Mouse (Mus musculus) stomach, embryonic 14.5 days (tissue): ENCODE measurements around the gene Ccl28. TPM values are rescaled to one million over a fixed set of nuclear protein-coding genes. Genes with fewer than 3 reads are reported as not detected.
A peak's percentile ranks its signal among the peaks of the same experiment; 100 is the strongest.
"Not testable (repeated sequence)": the region's sequence is repeated elsewhere in the genome, so short reads cannot be mapped to it uniquely, and the experiment has no call there.

Source experiments
- ATAC-seq: fragments of 200-750 bp; cut with Nextera tagmentation; 2 replicates; pipeline ENCODE4 v1.8.0; 2017; ENCODE audit warnings: low read depth, moderate TSS enrichment; ENCODE audit not compliant: insufficient number of reproducible peaks, insufficient read depth, low FRiP score
- H3K27ac ChIP-seq: fragments of 300-500 bp; sonication (generic); 2 replicates; pipeline ENCODE4 v1.5.1; 2014; ENCODE audit warnings: mild to moderate bottlenecking, low read length, moderate library complexity, mixed read lengths
- H3K27me3 ChIP-seq: fragments of 300-500 bp; sonication (generic); 2 replicates; pipeline ENCODE4 v1.6.1; 2014; ENCODE audit warnings: low read length, control low read depth, mixed read lengths; ENCODE audit not compliant: control insufficient read depth, insufficient read depth
- H3K36me3 ChIP-seq: fragments of 300-500 bp; sonication (generic); 2 replicates; pipeline ENCODE4 v1.6.1; 2014; ENCODE audit warnings: mild to moderate bottlenecking, control low read depth, low read length, moderate library complexity, mixed read lengths; ENCODE audit not compliant: control insufficient read depth, insufficient read depth
- H3K4me1 ChIP-seq: fragments of 300-500 bp; sonication (generic); 2 replicates; pipeline ENCODE4 v1.6.1; 2014; ENCODE audit warnings: low read length, control low read depth, mixed read lengths; ENCODE audit not compliant: control insufficient read depth, insufficient read depth
- H3K4me2 ChIP-seq: fragments of 300-500 bp; sonication (generic); replicated peaks from 2 replicates; pipeline ENCODE4 v1.6.1; 2014; ENCODE audit warnings: low read depth, low read length, control low read depth
- H3K4me3 ChIP-seq: fragments of 300-500 bp; sonication (generic); 2 replicates; pipeline ENCODE4 v1.5.1; 2014; ENCODE audit warnings: low read depth, low read length, control low read depth
- H3K9ac ChIP-seq: fragments of 300-500 bp; sonication (generic); replicated peaks from 2 replicates; pipeline ENCODE4 v1.6.1; 2014; ENCODE audit warnings: low read depth, mild to moderate bottlenecking, control low read depth, low read length, moderate library complexity, mixed read lengths
- H3K9me3 ChIP-seq: fragments of 300-500 bp; sonication (generic); 2 replicates; pipeline ENCODE4 v1.6.1; 2016; ENCODE audit warnings: low read depth, low read length, control low read depth; ENCODE audit not compliant: control insufficient read depth
- WGBS: fragments of 180-500 bp; shearing (Covaris S2); extraction: QIAGEN DNeasy Blood & Tissue Kit; methylation state at CpG from one replicate; pipeline ENCODE4 v1.1.7; 2014; 5-methylcytosine and 5-hydroxymethylcytosine counted together
- polyA plus RNA-seq: library from polyadenylated mRNA; unstranded; fragments of >200 nt; fragmentation: Nextera tagmentation; extraction: Ambion mirVana; gene quantifications from 2 replicates; pipeline ENCODE4 v1.2.1, GENCODE M21; 2014

Gene Ccl28
- 0.09 and 0.15 TPM in 2 replicates for polyA plus RNA-seq

DNA sequence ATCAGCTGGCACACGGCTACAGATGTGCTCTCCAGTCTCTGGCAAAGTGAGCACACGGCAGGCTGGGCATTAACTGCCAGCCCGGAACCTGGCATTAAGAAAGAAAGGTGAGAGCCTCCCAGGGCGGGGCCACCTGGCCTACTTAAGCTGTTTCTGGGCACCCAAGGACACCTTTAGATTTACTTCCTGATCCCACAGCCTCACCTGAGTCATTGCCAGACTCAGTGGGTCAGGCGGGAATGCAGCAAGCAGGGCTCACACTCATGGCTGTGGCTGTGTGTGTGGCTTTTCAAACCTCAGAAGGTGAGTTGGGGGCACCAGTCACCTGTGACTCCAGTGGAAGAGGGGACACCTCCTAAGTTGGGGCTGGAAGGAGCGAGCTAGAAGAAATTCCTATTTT lies at the start of gene Ccl28:
TSS of gene Ccl28 (plus strand) at position 186 of the 400 bp plus-strand sequence.
- ATAC-seq = no peak

DNA sequence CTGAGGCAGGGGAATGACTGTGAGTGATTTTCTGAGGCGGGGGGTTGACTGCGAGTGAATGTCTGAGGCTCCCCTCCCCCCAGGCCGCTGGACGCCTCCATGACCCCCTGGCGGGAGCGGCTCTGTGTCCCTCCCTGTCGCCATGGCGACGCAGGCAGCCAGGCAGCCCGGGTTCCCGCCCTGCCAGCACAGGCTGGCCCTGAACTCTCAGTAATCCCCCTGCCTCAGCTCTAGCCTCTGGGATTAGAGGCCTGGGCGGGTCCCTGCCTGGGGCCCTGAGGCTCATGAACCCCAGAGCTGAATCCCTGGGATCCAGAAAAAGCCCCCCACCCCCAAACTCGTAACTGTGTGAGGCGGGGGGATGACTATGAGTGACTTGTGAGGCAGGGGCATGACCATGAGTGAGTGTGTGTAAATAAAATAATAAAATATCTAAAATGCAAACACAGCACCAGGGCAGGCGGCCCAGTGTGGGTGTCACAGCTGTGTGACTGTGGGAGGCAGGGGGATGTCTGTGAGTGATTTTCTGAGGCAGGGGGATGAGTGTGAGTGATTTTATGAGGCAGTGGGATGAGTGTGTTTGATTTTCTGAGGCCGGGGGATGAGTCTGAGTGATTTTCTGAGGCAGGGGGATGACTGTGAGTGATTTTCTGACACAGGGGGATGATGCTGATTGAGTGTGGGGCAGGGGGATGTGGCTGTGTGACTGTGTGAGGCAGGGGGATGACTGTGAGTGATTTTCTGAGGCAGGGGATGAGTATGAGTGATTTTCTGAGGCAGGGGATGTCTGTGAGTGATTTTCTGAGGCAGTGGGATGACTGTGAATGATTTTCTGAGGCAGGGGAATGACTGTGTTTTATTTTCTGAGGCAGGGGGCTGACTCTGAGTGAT lies 27.1 kb upstream of the Ccl28 start:
- not testable (repeated sequence) for H3K27ac ChIP-seq, H3K36me3 ChIP-seq, H3K4me3 ChIP-seq, H3K27me3 ChIP-seq, H3K4me1 ChIP-seq, H3K9ac ChIP-seq, H3K4me2 ChIP-seq
- H3K9me3 ChIP-seq = peaks cover 19% of the 10 kb centered on the region
- ATAC-seq = peak; percentile 92
- 71% methylated on average over 14 of the region's 16 CpGs for WGBS

More for the DNA sequence above, at the start of gene Ccl28:
- Histone ChIP-seq H3K9me3 (no peaks in the 10 kb centered on the region), H3K36me3 (no peaks in the 10 kb centered on the region), H3K27me3 (no peaks in the 10 kb centered on the region), H3K4me1 (no peaks in the 10 kb centered on the region), H3K4me3 (no peak within 1 kb of the TSS), H3K27ac (no peak within 1 kb of the TSS), H3K9ac (no peak within 1 kb of the TSS), H3K4me2 (no peak within 1 kb of the TSS)
- WGBS = 84% methylated on average over 6 of the region's 6 CpGs

DNA sequence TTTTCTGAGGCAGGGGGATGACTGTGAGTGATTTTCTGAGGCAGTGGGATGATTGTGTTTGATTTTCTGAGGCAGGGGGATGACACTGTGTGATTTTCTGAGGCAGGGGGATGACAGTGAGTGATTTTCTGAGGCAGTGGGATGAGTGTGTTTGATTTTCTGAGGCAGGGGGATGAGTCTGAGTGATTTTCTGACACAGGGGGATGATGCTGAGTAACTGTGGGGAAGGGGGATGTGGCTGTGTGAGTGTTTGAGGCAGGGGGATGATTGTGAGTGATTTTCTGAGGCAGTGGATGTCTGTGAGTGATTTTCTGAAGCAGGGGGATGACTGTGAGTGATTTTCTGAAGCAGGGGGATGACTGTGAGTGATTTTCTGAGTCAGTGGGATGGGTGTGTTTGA lies 25.2 kb upstream of the Ccl28 start:
- not testable (repeated sequence) for H3K36me3 ChIP-seq, H3K9ac ChIP-seq, H3K4me2 ChIP-seq, H3K27me3 ChIP-seq, H3K4me1 ChIP-seq, ATAC-seq, H3K27ac ChIP-seq, H3K4me3 ChIP-seq
- peaks cover 19% of the 10 kb centered on the region for H3K9me3 ChIP-seq

DNA sequence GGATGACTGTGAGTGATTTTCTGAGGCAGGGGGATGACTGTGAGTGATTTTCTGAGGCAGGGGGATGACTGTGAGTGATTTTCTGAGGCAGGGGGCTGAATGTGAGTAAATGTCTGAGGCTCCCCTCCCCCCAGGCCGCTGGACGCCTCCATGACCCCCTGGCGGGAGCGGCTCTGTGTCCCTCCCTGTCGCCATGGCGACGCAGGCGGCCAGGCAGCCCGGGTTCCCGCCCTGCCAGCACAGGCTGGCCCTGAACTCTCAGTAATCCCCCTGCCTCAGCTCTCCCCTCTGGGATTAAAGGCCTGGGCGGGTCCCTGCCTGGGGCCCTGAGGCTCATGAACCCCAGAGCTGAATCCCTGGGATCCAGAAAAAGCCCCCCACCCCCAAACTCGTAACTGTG lies 24.6 kb upstream of the Ccl28 start:
- H3K4me1 ChIP-seq, ATAC-seq, H3K4me3 ChIP-seq, H3K27ac ChIP-seq, H3K9ac ChIP-seq, H3K4me2 ChIP-seq, H3K36me3 ChIP-seq, H3K27me3 ChIP-seq: not testable (repeated sequence)
- peaks cover 22% of the 10 kb centered on the region for H3K9me3 ChIP-seq
- WGBS = 77% methylated on average over 12 of the region's 12 CpGs

DNA sequence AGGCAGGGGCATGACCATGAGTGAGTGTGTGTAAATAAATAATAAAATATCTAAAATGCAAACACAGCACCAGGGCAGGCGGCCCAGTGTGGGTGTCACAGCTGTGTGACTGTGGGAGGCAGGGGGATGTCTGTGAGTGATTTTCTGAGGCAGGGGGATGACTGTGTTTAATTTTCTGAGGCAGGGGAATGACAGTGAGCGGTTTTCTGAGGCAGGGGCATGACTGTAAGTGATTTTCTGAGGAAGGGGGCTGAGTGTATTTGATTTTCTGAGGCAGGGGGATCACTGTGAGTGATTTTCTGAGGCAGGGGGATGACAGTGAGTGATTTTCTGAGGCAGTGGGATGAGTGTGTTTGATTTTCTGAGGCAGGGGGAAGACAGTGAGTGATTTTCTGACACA lies 24.1 kb upstream of the Ccl28 start:
- H3K9ac ChIP-seq, H3K4me2 ChIP-seq, H3K4me3 ChIP-seq, H3K4me1 ChIP-seq, H3K27me3 ChIP-seq, H3K27ac ChIP-seq, H3K36me3 ChIP-seq, ATAC-seq: not testable (repeated sequence)
- peaks cover 22% of the 10 kb centered on the region for H3K9me3 ChIP-seq
- WGBS = 77% methylated on average over 2 of the region's 2 CpGs

DNA sequence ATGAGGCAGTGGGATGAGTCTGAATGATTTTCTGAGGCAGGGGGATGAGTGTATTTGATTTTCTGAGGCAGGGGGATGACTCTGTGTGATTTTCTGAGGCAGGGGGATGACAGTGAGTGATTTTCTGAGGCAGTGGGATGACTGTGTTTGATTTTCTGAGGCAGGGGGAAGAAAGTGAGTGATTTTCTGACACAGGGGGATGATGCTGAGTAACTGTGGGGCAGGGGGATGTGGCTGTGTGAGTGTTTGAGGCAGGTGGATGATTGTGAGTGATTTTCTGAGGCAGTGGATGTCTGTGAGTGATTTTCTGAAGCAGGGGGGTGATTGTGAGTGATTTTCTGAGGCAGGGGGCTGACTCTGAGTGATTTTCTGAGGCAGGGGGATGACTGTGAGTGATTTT lies 23.5 kb upstream of the Ccl28 start:
- ATAC-seq, H3K27me3 ChIP-seq, H3K4me1 ChIP-seq, H3K36me3 ChIP-seq, H3K4me3 ChIP-seq, H3K27ac ChIP-seq, H3K4me2 ChIP-seq, H3K9ac ChIP-seq: not testable (repeated sequence)
- peaks cover 22% of the 10 kb centered on the region for H3K9me3 ChIP-seq

DNA sequence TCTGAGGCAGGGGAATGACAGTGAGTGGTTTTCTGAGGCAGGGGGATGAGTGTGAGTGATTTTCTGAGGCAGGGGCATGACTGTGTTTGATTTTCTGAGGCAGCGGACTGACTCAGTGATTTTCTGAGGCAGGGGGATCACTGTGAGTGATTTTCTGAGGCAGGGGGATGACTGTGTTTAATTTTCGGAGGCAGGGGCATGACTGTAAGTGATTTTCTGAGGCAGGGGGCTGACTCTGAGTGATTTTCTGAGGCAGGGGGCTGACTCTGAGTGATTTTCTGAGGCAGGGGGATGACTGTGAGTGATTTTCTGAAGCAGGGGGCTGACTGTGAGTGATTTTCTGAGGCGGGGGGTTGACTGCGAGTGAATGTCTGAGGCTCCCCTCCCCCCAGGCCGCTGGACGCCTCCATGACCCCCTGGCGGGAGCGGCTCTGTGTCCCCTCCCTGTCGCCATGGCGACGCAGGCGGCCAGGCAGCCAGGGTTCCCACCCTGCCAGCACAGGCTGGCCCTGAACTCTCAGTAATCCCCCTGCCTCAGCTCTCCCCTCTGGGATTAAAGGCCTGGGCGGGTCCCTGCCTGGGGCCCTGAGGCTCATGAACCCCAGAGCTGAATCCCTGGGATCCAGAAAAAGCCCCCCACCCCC lies 20.8 kb upstream of the Ccl28 start:
- not testable (repeated sequence) for H3K36me3 ChIP-seq, H3K4me2 ChIP-seq, H3K27ac ChIP-seq, H3K4me1 ChIP-seq, H3K27me3 ChIP-seq, ATAC-seq, H3K9me3 ChIP-seq, H3K4me3 ChIP-seq, H3K9ac ChIP-seq
- WGBS = 48% methylated on average over 12 of the region's 13 CpGs

DNA sequence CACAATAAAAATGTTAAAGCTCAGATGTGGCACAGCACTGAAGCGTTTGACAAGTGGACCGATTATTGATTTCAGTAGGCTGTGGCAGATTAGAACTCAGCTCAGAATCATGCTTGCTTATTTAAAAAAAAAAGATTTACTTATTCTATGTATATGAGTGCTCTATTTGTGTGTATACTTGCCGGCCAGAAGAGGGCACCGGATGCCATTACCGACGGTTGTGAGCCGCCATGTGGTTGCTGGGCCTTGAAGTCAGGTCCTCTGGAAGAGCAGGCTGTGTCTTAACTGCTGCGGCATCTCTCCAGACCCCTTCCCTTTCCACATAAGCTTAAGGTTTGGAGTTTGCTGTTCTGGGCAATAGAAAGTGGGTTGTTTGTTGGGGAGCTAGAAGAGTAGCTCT lies 19.7 kb upstream of the Ccl28 start:
- H3K4me3 ChIP-seq, H3K27ac ChIP-seq, H3K4me1 ChIP-seq, H3K36me3 ChIP-seq, H3K9ac ChIP-seq, H3K27me3 ChIP-seq, H3K9me3 ChIP-seq, H3K4me2 ChIP-seq: not testable (repeated sequence)
- 91% methylated on average over 6 of the region's 8 CpGs for WGBS
- peak; percentile 11; the same call in 1 of the 2 replicates for ATAC-seq
